ENCODE assay signal across 11 mouse cellular contexts in genomic region chr4:150870963-150871391, GRCm38 (mm10). TPM values are rescaled to one million over a fixed set of nuclear protein-coding genes. Genes with fewer than 3 reads are reported as not detected.
DNase-seq lines count a peak whose midpoint lies in the region; ATAC-seq and TF ChIP-seq lines count a peak whose summit lies in the region.
"Had no signal": no experiment of that assay in that cellular context is flagged by ENCODE, and none has a peak within 500 bp of the region (broad histone marks: within the 10 kb centered on the region; RNA-seq: fewer than 3 reads in every experiment).

No protein-coding gene starts in this region.

- no peak for DNase-seq in spleen, adult 2 months (ENCODE audit: low read depth in 1 of 2, low spot score in 2 of 2)
- DNase-seq in spleen, adult 12 weeks (ENCODE audit: low spot score), result no peak
- DNase-seq in heart, postnatal 0 days (ENCODE audit: low spot score), result no peak
- no peak for DNase-seq in layer of hippocampus, postnatal 25 days (ENCODE audit: extremely low spot score in 1 of 2, low spot score in 1 of 2)
- no peak for DNase-seq in thymus, postnatal 14 days
- DNase-seq: liver, embryonic 13.5 days had no signal

- peaks cover 19% of the 10 kb centered on the region for H3K36me3 ChIP-seq in heart, embryonic 12.5 days
- H3K36me3 ChIP-seq in heart, embryonic 11.5 days (ENCODE audit: control insufficient read depth, insufficient read depth, low read length), result peaks cover 12% of the 10 kb centered on the region
- H3K36me3 ChIP-seq in spleen, adult 2 months (ENCODE audit: control insufficient read depth, insufficient read depth, low read length), result peaks cover 3% of the 10 kb centered on the region; the same call in 1 of the 2 replicates
- H3K36me3 ChIP-seq in heart, postnatal 0 days (replicated peaks; ENCODE audit: control insufficient read depth, insufficient read depth, low read length), result peaks cover 26% of the 10 kb centered on the region
- H3K36me3 ChIP-seq in myocyte (ENCODE audit: control insufficient read depth, insufficient read depth), result peaks cover 29% of the 10 kb centered on the region

- no peaks in the 10 kb centered on the region for H3K9me3 ChIP-seq in heart, embryonic 12.5 days (replicated peaks)
- H3K9me3 ChIP-seq in heart, embryonic 11.5 days (replicated peaks; ENCODE audit: control insufficient read depth, low read length), result no peaks in the 10 kb centered on the region
- H3K9me3 ChIP-seq in heart, postnatal 0 days (replicated peaks; ENCODE audit: control insufficient read depth, low read length), result no peaks in the 10 kb centered on the region
- H3K9me3 ChIP-seq: liver, embryonic 13.5 days; neural tube, embryonic 12.5 days had no signal

- TF ChIP-seq POLR2A in spleen, adult 2 months (IDR thresholded peaks at IDR 0.05; ENCODE audit: low read depth, low read length), result no peak
- no peak for TF ChIP-seq POLR2A in myocyte (IDR thresholded peaks at IDR 0.05; ENCODE audit: insufficient read length, low read depth)

- no peaks in the 10 kb centered on the region for H3K27me3 ChIP-seq in heart, embryonic 12.5 days (replicated peaks)
- H3K27me3 ChIP-seq in heart, embryonic 11.5 days (ENCODE audit: control insufficient read depth, insufficient read depth, low read length), result no peaks in the 10 kb centered on the region
- H3K27me3 ChIP-seq in spleen, adult 2 months (ENCODE audit: control insufficient read depth, insufficient read depth, low read length), result no peaks in the 10 kb centered on the region
- H3K27me3 ChIP-seq in heart, postnatal 0 days (ENCODE audit: control insufficient read depth, insufficient read depth, low read length), result no peaks in the 10 kb centered on the region
- H3K27me3 ChIP-seq in myocyte (ENCODE audit: control insufficient read depth, insufficient read depth, insufficient read length), result no peaks in the 10 kb centered on the region
- H3K27me3 ChIP-seq: CH12.LX; liver, embryonic 13.5 days; neural tube, embryonic 12.5 days had no signal

- ATAC-seq in heart, embryonic 12.5 days (ENCODE audit: insufficient number of reproducible peaks, low FRiP score), result no peak
- ATAC-seq in heart, embryonic 11.5 days (replicated peaks; ENCODE audit: insufficient number of reproducible peaks, low FRiP score, low TSS enrichment), result no peak
- ATAC-seq in heart, postnatal 0 days (ENCODE audit: insufficient read depth, low read depth), result no peak

- no peak overlapping the region for H3ac ChIP-seq in myocyte (ENCODE audit: control insufficient read depth, insufficient read length)

- no peak overlapping the region for H3K9ac ChIP-seq in heart, embryonic 12.5 days
- H3K9ac ChIP-seq in heart, embryonic 11.5 days (ENCODE audit: low read depth, low read length), result no peak overlapping the region
- no peak overlapping the region for H3K9ac ChIP-seq in heart, postnatal 0 days (replicated peaks; ENCODE audit: low read depth, low read length)
- H3K9ac ChIP-seq: liver, embryonic 13.5 days had no signal

- TF ChIP-seq EP300 in heart, postnatal 0 days (IDR thresholded peaks at IDR 0.05; ENCODE audit: low read depth), result no peak

- peaks cover 8% of the 10 kb centered on the region for H3K79me2 ChIP-seq in myocyte (ENCODE audit: control insufficient read depth, insufficient read depth)

- peaks cover 38% of the 10 kb centered on the region for H3K4me1 ChIP-seq in heart, embryonic 12.5 days (replicated peaks)
- H3K4me1 ChIP-seq in heart, embryonic 11.5 days (ENCODE audit: control insufficient read depth, insufficient read depth, low read length), result peaks cover 29% of the 10 kb centered on the region
- peaks cover 2% of the 10 kb centered on the region; the same call in 1 of the 2 replicates for H3K4me1 ChIP-seq in spleen, adult 2 months (ENCODE audit: control insufficient read depth, insufficient read depth, insufficient read length)
- peaks cover 20% of the 10 kb centered on the region for H3K4me1 ChIP-seq in heart, postnatal 0 days (ENCODE audit: control insufficient read depth, insufficient read depth)

- H3K4me3 ChIP-seq in heart, embryonic 12.5 days, result no peak overlapping the region
- no peak overlapping the region for H3K4me3 ChIP-seq in heart, embryonic 11.5 days (ENCODE audit: low read depth, low read length)
- H3K4me3 ChIP-seq in spleen, adult 2 months (ENCODE audit: extremely low read depth, insufficient read depth, insufficient read length), result no peak overlapping the region
- no peak overlapping the region for H3K4me3 ChIP-seq in heart, postnatal 0 days (ENCODE audit: low read depth, low read length)
- no peak overlapping the region for H3K4me3 ChIP-seq in myocyte
- H3K4me3 ChIP-seq: liver, embryonic 13.5 days; neural tube, embryonic 12.5 days had no signal

- peak overlapping the region; percentile 39; the same call in 1 of the 2 replicates for H3K27ac ChIP-seq in heart, embryonic 12.5 days (ENCODE audit: poor library complexity, severe bottlenecking)
- H3K27ac ChIP-seq in heart, embryonic 11.5 days (ENCODE audit: low read depth, low read length), result no peak overlapping the region
- H3K27ac ChIP-seq in spleen, adult 2 months (ENCODE audit: insufficient read depth, low read length), result 0 out of 2 replicates have a peak overlapping the region, but pooled peaks have one; percentile 15
- peak overlapping the region; percentile 27 for H3K27ac ChIP-seq in heart, postnatal 0 days (ENCODE audit: low read depth)

- 0 out of 2 replicates have a peak overlapping the region, but pooled peaks have one; percentile 15 for H3K4me2 ChIP-seq in heart, embryonic 12.5 days
- no peak overlapping the region for H3K4me2 ChIP-seq in heart, embryonic 11.5 days
- no peak overlapping the region for H3K4me2 ChIP-seq in heart, postnatal 0 days (ENCODE audit: low read depth, low read length)
- peak overlapping the region; percentile 30 for H3K4me2 ChIP-seq in myocyte (ENCODE audit: low read depth)
- H3K4me2 ChIP-seq: liver, embryonic 13.5 days; neural tube, embryonic 12.5 days had no signal

- TF ChIP-seq CTCF in spleen, adult 2 months (IDR thresholded peaks at IDR 0.05; ENCODE audit: extremely low read depth, insufficient read depth, insufficient read length, insufficient replicate concordance), result no peak
- no peak for TF ChIP-seq CTCF in heart, postnatal 0 days (IDR thresholded peaks at IDR 0.05; ENCODE audit: low read depth)

- 76% methylated on average over 13 of the region's 13 CpGs for WGBS in heart, embryonic 12.5 days
- WGBS in heart, embryonic 11.5 days (ENCODE audit: insufficient replicate concordance), result 80% methylated on average over 13 of the region's 13 CpGs
- WGBS in spleen, adult 2 months, result 91% methylated on average over 13 of the region's 13 CpGs
- WGBS in heart, postnatal 0 days, result 77% methylated on average over 13 of the region's 13 CpGs

TF ChIP-seq in myocyte, 11 proteins besides CTCF, POLR2A, EP300 and RAD21:
- TF ChIP-seq MYOD1 (IDR thresholded peaks at IDR 0.05; ENCODE audit: control insufficient read depth in 1 of 3, insufficient read length in 2 of 3, low read depth in 2 of 3) (no peak), TCF12 (IDR thresholded peaks at IDR 0.05; ENCODE audit: insufficient read depth, poor library complexity, severe bottlenecking) (no peak)

RNA-seq across cellular contexts. Expression of gene Errfi1, which starts 17.3 kb away (rescaled TPM):
- 14.0 and 16.5 TPM in 2 replicates for polyA plus RNA-seq in heart, embryonic 12.5 days (2016; fragmentation: Nextera tagmentation; extraction: Ambion mirVana)
- polyA plus RNA-seq in heart, embryonic 11.5 days (2014; fragmentation: Nextera tagmentation; extraction: Ambion mirVana), result 17.0 and 20.7 TPM in 2 replicates
- 13.7 and 15.3 TPM in 2 replicates for polyA plus RNA-seq in spleen, adult 2 months (2012; rRNA removed)
- total RNA-seq in heart, postnatal 0 days (2014; rRNA removed; ENCODE audit: low replicate concordance), result 16.0 and 33.7 TPM in 2 replicates
- 7.4 and 7.9 TPM in 2 replicates for polyA plus RNA-seq in heart, postnatal 0 days (2015; fragmentation: Nextera tagmentation; extraction: Ambion mirVana)
- 18.9 TPM for polyA plus RNA-seq in myocyte (2012; fragmentation: generic; extraction: Trizol)
- 10 to 100 TPM; 37.2 to 43.4 TPM for total RNA-seq in layer of hippocampus, postnatal 25 days (2021)

RNA-seq across cellular contexts. Expression of gene Park7, which starts 43.3 kb away (rescaled TPM):
- polyA plus RNA-seq in heart, embryonic 12.5 days (2016; fragmentation: Nextera tagmentation; extraction: Ambion mirVana), result 306 and 308 TPM in 2 replicates
- 360 and 371 TPM in 2 replicates for polyA plus RNA-seq in heart, embryonic 11.5 days (2014; fragmentation: Nextera tagmentation; extraction: Ambion mirVana)
- 51.4 and 56.9 TPM in 2 replicates for polyA plus RNA-seq in spleen, adult 2 months (2012; rRNA removed)
- total RNA-seq in heart, postnatal 0 days (2014; rRNA removed; ENCODE audit: low replicate concordance), result 120 and 152 TPM in 2 replicates
- polyA plus RNA-seq in heart, postnatal 0 days (2015; fragmentation: Nextera tagmentation; extraction: Ambion mirVana), result 322 and 333 TPM in 2 replicates
- polyA plus RNA-seq in myocyte (2012; fragmentation: generic; extraction: Trizol), result 312 TPM
- total RNA-seq in layer of hippocampus, postnatal 25 days (2021), result 100 to 1,000 TPM; 228 to 261 TPM

RNA-seq across cellular contexts. Expression of gene Tnfrsf9, which starts 43.4 kb away (rescaled TPM):
- 0.28 and 0.37 TPM in 2 replicates for polyA plus RNA-seq in heart, embryonic 12.5 days (2016; fragmentation: Nextera tagmentation; extraction: Ambion mirVana)
- polyA plus RNA-seq in heart, embryonic 11.5 days (2014; fragmentation: Nextera tagmentation; extraction: Ambion mirVana), result 0.11 and 0.29 TPM in 2 replicates
- 2.2 and 4.0 TPM in 2 replicates for polyA plus RNA-seq in spleen, adult 2 months (2012; rRNA removed)
- total RNA-seq in heart, postnatal 0 days (2014; rRNA removed; ENCODE audit: low replicate concordance), result 2.0 and 3.5 TPM in 2 replicates
- polyA plus RNA-seq in heart, postnatal 0 days (2015; fragmentation: Nextera tagmentation; extraction: Ambion mirVana), result 0.36 and 0.53 TPM in 2 replicates
- polyA plus RNA-seq in myocyte (2012; fragmentation: generic; extraction: Trizol), result 0.31 TPM
- total RNA-seq in layer of hippocampus, postnatal 25 days (2021), result 1 to 10 TPM in 1 of 2 experiments, under 1 TPM in 1; 0.80 to 1.1 TPM

Comparison
In these comparisons a context has a peak if more than half of its experiments do, and no peak if none do; other contexts are left out.
1. H3K4me2 ChIP-seq: peak in heart, embryonic 12.5 days (single experiment) and myocyte (single experiment); none in heart, embryonic 11.5 days (single experiment) and heart, postnatal 0 days (single experiment).